Mouse (Mus musculus): ENCODE data around the gene Mavs.
A peak's percentile ranks its signal among the peaks of the same experiment; 100 is the strongest.

Mavs gene

GRCm38 (mm10) chr2:131262680-131263670 lies 29.1 kb downstream of the Mavs start:
- DNase-seq = peak; percentile 74

DNA sequence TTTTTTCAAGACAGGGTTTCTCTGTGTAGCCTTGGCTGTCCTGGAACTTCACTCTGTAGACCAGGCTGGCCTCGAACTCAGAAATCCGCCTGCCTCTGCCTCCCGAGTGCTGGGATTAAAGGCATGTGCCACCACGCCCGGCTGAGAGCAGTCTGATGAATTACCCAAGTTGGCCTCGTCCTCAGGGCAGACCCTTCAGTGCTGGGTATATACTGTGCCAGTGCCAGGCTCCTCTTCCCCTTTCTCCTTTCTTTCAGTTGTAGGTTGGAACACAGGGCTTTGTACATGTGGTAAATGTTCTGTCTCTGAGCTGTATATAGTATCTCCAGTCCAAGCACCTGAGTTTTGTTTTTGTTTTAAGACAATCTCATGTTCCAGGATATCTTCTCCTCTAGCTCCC lies 30.2 kb downstream of the Mavs start:
- no peak for DNase-seq

- DNase-seq = no peak
These were observed 31.2 kb downstream of the Mavs start for GRCm38 (mm10) chr2:131265056-131265455.

- DNase-seq = no peak
These were observed 41.6 kb downstream of the Mavs start for GRCm38 (mm10) chr2:131275493-131275892.

DNA sequence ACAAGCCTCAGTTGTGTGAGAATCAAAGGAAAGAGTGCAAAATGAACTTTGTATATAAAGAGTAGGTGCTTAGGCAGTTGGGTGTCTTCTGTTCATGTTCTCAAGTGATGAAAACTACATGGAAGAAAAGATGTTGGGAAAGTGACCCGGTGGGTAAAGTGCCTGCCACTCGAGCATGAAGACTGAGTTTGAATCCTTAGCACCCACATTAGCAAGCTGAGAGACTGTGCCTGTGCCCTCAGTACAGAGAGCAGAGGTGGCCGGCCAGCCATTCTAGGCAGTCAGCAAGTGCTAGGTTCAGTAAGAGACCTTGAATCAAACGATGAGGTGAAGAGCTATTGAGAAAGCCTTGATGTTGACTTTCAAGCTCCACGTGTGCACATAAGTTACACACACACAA lies 42.9 kb downstream of the Mavs start:
- DNase-seq = no peak

DNA sequence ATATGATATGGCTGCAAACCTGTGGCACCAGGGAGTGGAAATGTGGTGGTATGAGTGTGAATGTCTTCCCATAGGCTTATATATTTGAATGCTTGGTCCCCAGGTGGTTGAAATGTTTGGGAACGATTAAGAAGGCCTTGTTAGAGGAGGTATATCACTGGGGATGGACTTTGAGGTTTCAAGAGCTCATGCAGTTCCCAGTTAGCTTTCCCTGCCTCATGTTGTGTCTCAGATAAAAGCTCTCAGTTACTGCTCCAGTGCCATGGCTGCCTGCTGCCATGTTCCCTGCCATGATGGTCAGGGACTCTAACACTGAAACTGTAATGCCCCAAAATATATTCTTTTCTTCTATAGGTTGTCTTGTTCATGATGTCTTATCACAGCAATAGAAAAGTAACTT lies 47.7 kb downstream of the Mavs start:
- DNase-seq = no peak

GRCm38 (mm10) chr2:131286276-131286675 lies 52.4 kb downstream of the Mavs start:
- DNase-seq = no peak

- DNase-seq = no peak
These were observed 56.8 kb downstream of the Mavs start for GRCm38 (mm10) chr2:131290669-131291068.

- DNase-seq = no peak
These were observed 62.9 kb downstream of the Mavs start for GRCm38 (mm10) chr2:131296746-131297261.
